Mouse (Mus musculus) MEL (cell line): ENCODE measurements around the gene Tmem62. TPM values are rescaled to one million over a fixed set of nuclear protein-coding genes. Genes with fewer than 3 reads are reported as not detected.

Experiments
- DNase-seq: peaks from one replicate; pipeline ENCODE4 v3.0.0; 2011; ENCODE audit warnings: low read depth, low spot score
- H3K27ac ChIP-seq: 2 replicates; pipeline ENCODE4 v1.5.1; 2012; ENCODE audit warnings: low read depth, mild to moderate bottlenecking, control low read depth, low read length, moderate library complexity; ENCODE audit not compliant: control insufficient read depth
- H3K27me3 ChIP-seq, 2 experiments: fragments of 150-350 bp in 1 of 2; sonication (generic) in 1 of 2; 2 replicates each; pipeline ENCODE4 v1.6.1; 2012; ENCODE audit warnings: low read length in 2 of 2, mild to moderate bottlenecking in 2 of 2, improper control_type of control experiment in 1 of 2, moderate library complexity in 1 of 2; ENCODE audit not compliant: insufficient read depth in 2 of 2, control insufficient read depth in 1 of 2
- H3K36me3 ChIP-seq, 2 experiments: 2 replicates each; pipeline ENCODE4 v1.6.1; 2012 to 2014; ENCODE audit warnings: low read length in 2 of 2, improper control_type of control experiment in 1 of 2, inconsistent platforms in 1 of 2, mild to moderate bottlenecking in 1 of 2; ENCODE audit not compliant: insufficient read depth in 2 of 2, control insufficient read depth in 1 of 2
- H3K4me1 ChIP-seq, 2 experiments: fragments of 150-350 bp in 1 of 2; sonication (generic) in 1 of 2; 2 replicates each; pipeline ENCODE4 v1.6.1; 2012; ENCODE audit warnings: low read length in 2 of 2, improper control_type of control experiment in 1 of 2, mild to moderate bottlenecking in 1 of 2; ENCODE audit not compliant: insufficient read depth in 2 of 2, control insufficient read depth in 1 of 2
- H3K4me3 ChIP-seq, 2 experiments: fragments of 150-350 bp in 1 of 2; sonication (generic) in 1 of 2; 2 replicates each; pipeline ENCODE4 v1.5.1; 2012; ENCODE audit warnings: low read depth in 2 of 2, low read length in 2 of 2, mild to moderate bottlenecking in 2 of 2, moderate library complexity in 2 of 2, control low read depth in 1 of 2, improper control_type of control experiment in 1 of 2; ENCODE audit not compliant: control insufficient read depth in 1 of 2, insufficient read depth in 1 of 2
- H3K79me2 ChIP-seq: 2 replicates; pipeline ENCODE4 v1.6.1; 2012; ENCODE audit warnings: mild to moderate bottlenecking, low read length, moderate library complexity; ENCODE audit not compliant: control insufficient read depth, poor library complexity, insufficient read depth
- H3K9ac ChIP-seq: 2 replicates; pipeline ENCODE4 v1.6.1; 2012; ENCODE audit warnings: low read depth, mild to moderate bottlenecking, control low read depth, low read length, moderate library complexity; ENCODE audit not compliant: control insufficient read depth, poor library complexity, severe bottlenecking
- H3K9me3 ChIP-seq: fragments of 150-350 bp; sonication (generic); replicated peaks from 2 replicates; pipeline ENCODE4 v1.6.1; 2012; ENCODE audit warnings: mild to moderate bottlenecking, low read length, improper control_type of control experiment, moderate library complexity; ENCODE audit not compliant: insufficient read depth
- BHLHE40 ChIP-seq: IDR thresholded peaks from 2 replicates; pipeline ENCODE4 v1.6.1; 2012; ENCODE audit warnings: low read depth, mild to moderate bottlenecking, inconsistent platforms, low read length, improper control_type of control experiment, borderline replicate concordance
- CHD1 ChIP-seq: IDR thresholded peaks from 2 replicates; pipeline ENCODE4 v1.6.1; 2012; ENCODE audit warnings: low read depth, mild to moderate bottlenecking, inconsistent platforms, low read length, improper control_type of control experiment
- CHD2 ChIP-seq: IDR thresholded peaks from 2 replicates; pipeline ENCODE4 v1.6.1; 2011; ENCODE audit warnings: low read length, improper control_type of control experiment
- E2F4 ChIP-seq: IDR thresholded peaks from 2 replicates; pipeline ENCODE4 v1.6.1; 2011; ENCODE audit warnings: low read depth, low read length, improper control_type of control experiment, borderline replicate concordance
- ETS1 ChIP-seq: IDR thresholded peaks from 2 replicates; pipeline ENCODE4 v1.6.1; 2012; ENCODE audit warnings: low read depth, mild to moderate bottlenecking, inconsistent platforms, low read length, improper control_type of control experiment, moderate library complexity
- GABPA ChIP-seq: IDR thresholded peaks from 2 replicates; pipeline ENCODE4 v1.6.1; 2012; ENCODE audit warnings: low read depth, mild to moderate bottlenecking, inconsistent platforms, low read length, improper control_type of control experiment, moderate library complexity
- KAT2A ChIP-seq: conservative IDR thresholded peaks from 2 replicates; pipeline ENCODE4 v1.6.1; 2012; ENCODE audit warnings: low read depth, low read length, improper control_type of control experiment, inconsistent platforms
- MAX ChIP-seq: IDR thresholded peaks from 2 replicates; pipeline ENCODE4 v1.6.1; 2011; ENCODE audit warnings: low read length, improper control_type of control experiment
- MAZ ChIP-seq: IDR thresholded peaks from 2 replicates; pipeline ENCODE4 v1.6.1; 2012; ENCODE audit warnings: low read depth, mild to moderate bottlenecking, inconsistent platforms, low read length, improper control_type of control experiment
- MEF2A ChIP-seq: IDR thresholded peaks from 2 replicates; pipeline ENCODE4 v1.6.1; 2014; ENCODE audit warnings: low read depth, mild to moderate bottlenecking, inconsistent platforms, low read length, improper control_type of control experiment; ENCODE audit not compliant: poor library complexity, insufficient replicate concordance, severe bottlenecking; ENCODE audit errors: extremely low read depth
- MXI1 ChIP-seq: IDR thresholded peaks from 2 replicates; pipeline ENCODE4 v1.6.1; 2011; ENCODE audit warnings: mild to moderate bottlenecking, low read depth, low read length, improper control_type of control experiment
- MYB ChIP-seq: IDR thresholded peaks from 2 replicates; pipeline ENCODE4 v1.6.1; 2011; ENCODE audit warnings: mild to moderate bottlenecking, low read depth, low read length, improper control_type of control experiment
- NELFE ChIP-seq: IDR thresholded peaks from 2 replicates; pipeline ENCODE4 v1.6.1; 2011; ENCODE audit warnings: low read depth, low read length, improper control_type of control experiment
- NRF1 ChIP-seq: IDR thresholded peaks from 2 replicates; pipeline ENCODE4 v1.6.1; 2014; ENCODE audit warnings: low read depth, mild to moderate bottlenecking, inconsistent platforms, low read length, improper control_type of control experiment, moderate library complexity; ENCODE audit not compliant: poor library complexity, insufficient read depth, severe bottlenecking
- POLR2A ChIP-seq, 2 experiments: IDR thresholded peaks; 2 replicates each; pipeline ENCODE4 v1.6.1; 2011 to 2012; ENCODE audit warnings: low read length in 2 of 2, mild to moderate bottlenecking in 2 of 2, control low read depth in 1 of 2, improper control_type of control experiment in 1 of 2, low read depth in 1 of 2, moderate library complexity in 1 of 2; ENCODE audit not compliant: control insufficient read depth in 1 of 2, insufficient read depth in 1 of 2, poor library complexity in 1 of 2
- POLR2AphosphoS2 ChIP-seq: IDR thresholded peaks from 2 replicates; pipeline ENCODE4 v1.6.1; 2011; ENCODE audit warnings: low read length, improper control_type of control experiment
- RCOR1 ChIP-seq: IDR thresholded peaks from 2 replicates; pipeline ENCODE4 v1.6.1; 2012; ENCODE audit warnings: low read depth, mild to moderate bottlenecking, inconsistent platforms, low read length, improper control_type of control experiment
- SIN3A ChIP-seq: IDR thresholded peaks from 2 replicates; pipeline ENCODE4 v1.6.1; 2012; ENCODE audit warnings: low read length, improper control_type of control experiment, inconsistent platforms
- SMC3 ChIP-seq: IDR thresholded peaks from 2 replicates; pipeline ENCODE4 v1.6.1; 2011; ENCODE audit warnings: low read depth, low read length, improper control_type of control experiment
- TAL1 ChIP-seq: IDR thresholded peaks from 2 replicates; pipeline ENCODE4 v1.6.1; 2012; ENCODE audit warnings: mild to moderate bottlenecking, inconsistent platforms, low read length, moderate library complexity, mixed read lengths
- TBP ChIP-seq: IDR thresholded peaks from 2 replicates; pipeline ENCODE4 v1.8.0; 2011; ENCODE audit warnings: low read depth, low read length, improper control_type of control experiment
- TCF12 ChIP-seq: IDR thresholded peaks from 2 replicates; pipeline ENCODE4 v1.6.1; 2014; ENCODE audit warnings: low read depth, mild to moderate bottlenecking, inconsistent platforms, low read length, improper control_type of control experiment, moderate library complexity
- UBTF ChIP-seq: IDR thresholded peaks from 2 replicates; pipeline ENCODE4 v1.6.1; 2012; ENCODE audit warnings: low read depth, mild to moderate bottlenecking, inconsistent platforms, low read length, improper control_type of control experiment, moderate library complexity, borderline replicate concordance; ENCODE audit not compliant: insufficient read depth
- USF1 ChIP-seq: IDR thresholded peaks from 2 replicates; pipeline ENCODE4 v1.6.1; 2014; ENCODE audit warnings: low read depth, mild to moderate bottlenecking, inconsistent platforms, low read length, improper control_type of control experiment, moderate library complexity
- ZKSCAN1 ChIP-seq: IDR thresholded peaks from 2 replicates; pipeline ENCODE4 v1.6.1; 2012; ENCODE audit warnings: low read depth, mild to moderate bottlenecking, inconsistent platforms, low read length, improper control_type of control experiment, moderate library complexity
- ZMIZ1 ChIP-seq: IDR thresholded peaks from 2 replicates; pipeline ENCODE4 v1.6.1; 2012; ENCODE audit warnings: low read depth, mild to moderate bottlenecking, inconsistent platforms, low read length, improper control_type of control experiment, moderate library complexity
- ZNF384 ChIP-seq: IDR thresholded peaks from 2 replicates; pipeline ENCODE4 v1.6.1; 2012; ENCODE audit warnings: low read depth, mild to moderate bottlenecking, inconsistent platforms, low read length, improper control_type of control experiment
- polyA plus RNA-seq, 2 experiments: library from polyadenylated mRNA; stranded (reverse) in 1 of 2; unstranded in 1 of 2; fragments of >175 nt in 1 of 2; fragments of >200 nt in 1 of 2; gene quantifications; 2 replicates each; pipeline versions ENCODE4 v1.2.1 to v1.2.4; 2012; ENCODE audit warnings: low replicate concordance in 2 of 2, low read depth in 1 of 2; ENCODE audit not compliant: insufficient read length in 2 of 2, insufficient read depth in 1 of 2, missing spikeins in 1 of 2
- total RNA-seq: library from RNA; depleted of rRNA; stranded (reverse); fragments of 300-350 nt; gene quantifications from 2 replicates; pipeline ENCODE4 v1.2.3, GENCODE M21; 2012

Gene Tmem62
- total and polyA plus RNA-seq, 3 experiments = 1.8 to 2.9 TPM; not detected in 1

- no peak overlapping the region for H3K27ac ChIP-seq
- H3K79me2 ChIP-seq = peaks cover 1% of the 10 kb centered on the region; the same call in 1 of the 2 replicates
- H3K9ac ChIP-seq = no peak overlapping the region
- peaks cover 3 to 15% of the 10 kb centered on the region in 2 experiments for H3K36me3 ChIP-seq
- no peak overlapping the region for H3K4me3 ChIP-seq
- no peak for DNase-seq
- TF ChIP-seq CHD1 (no peak), BHLHE40 (no peak), USF1 (no peak), SMC3 (no peak), TCF12 (no peak), CHD2 (no peak), ZNF384 (no peak), POLR2AphosphoS2 (no peak), MYB (no peak), ETS1 (no peak), ZMIZ1 (no peak), KAT2A (no peak), MAZ (no peak), MXI1 (no peak)
- TF ChIP-seq, all 39 proteins: peak for 0
- no peaks in the 10 kb centered on the region for H3K27me3 ChIP-seq
- no peaks in the 10 kb centered on the region for H3K9me3 ChIP-seq
- H3K4me1 ChIP-seq = peaks cover 4 to 6% of the 10 kb centered on the region in 2 experiments
Measured at GRCm38 (mm10) chr2:120959363-120959762, 17.5 kb upstream of the Tmem62 start.

- TF ChIP-seq TBP = no peak
- no peak for TF ChIP-seq SIN3A
- no peaks in the 10 kb centered on the region for H3K27me3 ChIP-seq
- H3K4me1 ChIP-seq = peaks cover 4 to 6% of the 10 kb centered on the region in 2 experiments
- no peak for DNase-seq
- no peak overlapping the region for H3K27ac ChIP-seq
- H3K9ac ChIP-seq = no peak overlapping the region
- no peaks in the 10 kb centered on the region for H3K9me3 ChIP-seq
- H3K36me3 ChIP-seq = peaks cover 2 to 15% of the 10 kb centered on the region in 2 experiments
- peaks cover 1% of the 10 kb centered on the region; the same call in 1 of the 2 replicates for H3K79me2 ChIP-seq
- no peak overlapping the region for H3K4me3 ChIP-seq
Measured at GRCm38 (mm10) chr2:120959827-120960226, 17.0 kb upstream of the Tmem62 start.

- H3K9ac ChIP-seq = no peak overlapping the region
- peaks cover 4 to 6% of the 10 kb centered on the region in 2 experiments for H3K4me1 ChIP-seq
- no peaks in the 10 kb centered on the region for H3K27me3 ChIP-seq
- H3K9me3 ChIP-seq = no peaks in the 10 kb centered on the region
- TF ChIP-seq NELFE (no peak), TCF12 (no peak), NRF1 (no peak), CHD1 (no peak), TAL1 (no peak), POLR2A (IDR thresholded peaks at IDR 0.05; ENCODE audit: control insufficient read depth in 1 of 2, insufficient read depth in 1 of 2, low read depth in 1 of 2, low read length in 2 of 2, poor library complexity in 1 of 2) (no peak), MAX (no peak), KAT2A (no peak), ZMIZ1 (no peak), E2F4 (no peak), ZKSCAN1 (no peak), RCOR1 (no peak), GABPA (no peak), TBP (no peak), UBTF (no peak), MEF2A (no peak)
- H3K27ac ChIP-seq = no peak overlapping the region
- no peak overlapping the region for H3K4me3 ChIP-seq
- peaks cover 2 to 15% of the 10 kb centered on the region in 2 experiments for H3K36me3 ChIP-seq
- H3K79me2 ChIP-seq = peaks cover 1% of the 10 kb centered on the region; the same call in 1 of the 2 replicates
- DNase-seq = no peak
Measured at GRCm38 (mm10) chr2:120960261-120960660, 16.6 kb upstream of the Tmem62 start.
